Mouse (Mus musculus): ENCODE results near the gene Ntrk1. TPM values are rescaled to one million over a fixed set of nuclear protein-coding genes. Genes with fewer than 3 reads are reported as not detected.

Ntrk1 gene
- total RNA-seq, 2 experiments from 2014 or later = 0.29 to 0.41 TPM

GRCm38 (mm10) chr3:87755964-87756363, 39.0 kb downstream of the Ntrk1 start:
- DNase-seq (ENCODE audit: low spot score in 2 of 2) = peak; percentile 88

GRCm38 (mm10) chr3:87753829-87754228, 41.1 kb downstream of the Ntrk1 start:
- DNase-seq (ENCODE audit: low spot score in 2 of 2) = no peak

- DNase-seq (ENCODE audit: low spot score in 2 of 2) = no peak
Observed at GRCm38 (mm10) chr3:87752567-87752966, 42.4 kb downstream of the Ntrk1 start.

- DNase-seq (ENCODE audit: low spot score in 2 of 2) = no peak
Observed at GRCm38 (mm10) chr3:87749977-87750376, 45.0 kb downstream of the Ntrk1 start.

- DNase-seq (ENCODE audit: low spot score in 2 of 2) = peak in 1 of 2 experiments; percentile 50
Observed at GRCm38 (mm10) chr3:87749036-87749435, 45.9 kb downstream of the Ntrk1 start.

- no peak for DNase-seq (ENCODE audit: low spot score in 2 of 2)
Observed at GRCm38 (mm10) chr3:87748431-87748830, 46.5 kb downstream of the Ntrk1 start, which contains the start of gene Lrrc71. TSS of gene Lrrc71 (minus strand) at chr3:87748625.

- no peak for DNase-seq (ENCODE audit: low spot score in 2 of 2)
Observed at GRCm38 (mm10) chr3:87745036-87745659, 49.8 kb downstream of the Ntrk1 start.

GRCm38 (mm10) chr3:87743927-87744326, 51.0 kb downstream of the Ntrk1 start:
- DNase-seq (ENCODE audit: low spot score in 2 of 2) = no peak

GRCm38 (mm10) chr3:87742735-87743134, 52.2 kb downstream of the Ntrk1 start:
- DNase-seq (ENCODE audit: low spot score in 2 of 2) = no peak

- no peak for DNase-seq (ENCODE audit: low spot score in 2 of 2)
Observed at GRCm38 (mm10) chr3:87742013-87742412, 52.9 kb downstream of the Ntrk1 start.

- DNase-seq (ENCODE audit: low spot score in 2 of 2) = no peak
Observed at GRCm38 (mm10) chr3:87738906-87739305, 56.1 kb downstream of the Ntrk1 start.

- DNase-seq (ENCODE audit: low spot score in 2 of 2) = no peak
Observed at GRCm38 (mm10) chr3:87735335-87735734, 59.6 kb downstream of the Ntrk1 start.

GRCm38 (mm10) chr3:87733984-87734761, 60.8 kb downstream of the Ntrk1 start:
- DNase-seq (ENCODE audit: low spot score in 2 of 2) = no peak

- DNase-seq (ENCODE audit: low spot score in 2 of 2) = no peak
Observed at GRCm38 (mm10) chr3:87733098-87733497, 61.9 kb downstream of the Ntrk1 start.

- no peak for DNase-seq (ENCODE audit: low spot score in 2 of 2)
Observed at GRCm38 (mm10) chr3:87728696-87729095, 66.3 kb downstream of the Ntrk1 start.

Other genes with a start within 250 kb of the Ntrk1 start
- 10 to 100 TPM; 57.2 to 60.8 TPM for gene Arhgef11, start 177.6 kb downstream of the Ntrk1 start, total RNA-seq (2021)
- under 1 TPM; 0.60 to 0.81 TPM for gene Lrrc71, start 46.5 kb downstream of the Ntrk1 start, total RNA-seq (2021)
- gene Insrr, start 1.8 kb upstream of the Ntrk1 start, total RNA-seq (2021) = under 1 TPM; 0.12 to 0.35 TPM
- gene Pear1, start 29.1 kb upstream of the Ntrk1 start, total RNA-seq (2021) = 1 to 10 TPM; 7.4 to 8.2 TPM
- not detected for gene Sh2d2a, start 51.6 kb upstream of the Ntrk1 start, total RNA-seq (2021)
- 10 to 100 TPM; 64.0 to 64.1 TPM for gene Prcc, start 90.4 kb upstream of the Ntrk1 start, total RNA-seq (2021)
- 100 to 1,000 TPM; 119 to 122 TPM for gene Hdgf, start 111.2 kb upstream of the Ntrk1 start, total RNA-seq (2021)
- gene Mrpl24, start 124.3 kb upstream of the Ntrk1 start, total RNA-seq (2021) = 10 to 100 TPM; 50.3 to 55.4 TPM
- gene Isg20l2, start 135.2 kb upstream of the Ntrk1 start, total RNA-seq (2021) = 10 to 100 TPM; 15.0 to 16.4 TPM
- gene Rrnad1, start 135.6 kb upstream of the Ntrk1 start, total RNA-seq (2021) = 10 to 100 TPM; 19.0 to 22.8 TPM
- 1 to 10 TPM; 2.0 to 2.2 TPM for gene Crabp2, start 153.5 kb upstream of the Ntrk1 start, total RNA-seq (2021)
- 10 to 100 TPM in 1 of 2 experiments, 1 to 10 TPM in 1; 9.0 to 11.0 TPM for gene Nes, start 175.9 kb upstream of the Ntrk1 start, total RNA-seq (2021)
- 100 to 1,000 TPM; 421 to 446 TPM for gene Bcan, start 205.1 kb upstream of the Ntrk1 start, total RNA-seq (2021)
- 1 to 10 TPM; 1.8 to 1.9 TPM for gene Hapln2, start 232.4 kb upstream of the Ntrk1 start, total RNA-seq (2021)
- 10 to 100 TPM; 13.5 to 16.5 TPM for gene Gpatch4, start 247.9 kb upstream of the Ntrk1 start, total RNA-seq (2021)